Mouse (Mus musculus): Measurements from ENCODE around the gene Cdc7. TPM values are rescaled to one million over a fixed set of nuclear protein-coding genes. Genes with fewer than 3 reads are reported as not detected.
A peak's percentile ranks its signal among the peaks of the same experiment; 100 is the strongest.
"Not testable (repeated sequence)": the region's sequence is repeated elsewhere in the genome, so short reads cannot be mapped to it uniquely, and the experiment has no call there.

Cdc7 gene
- polyA plus RNA-seq, 1 experiment, result 48.7 TPM

GRCm38 (mm10) chr5:106966443-106966842 lies 2.3 kb downstream of the Cdc7 start:
- no peak for TF ChIP-seq CTCF (IDR thresholded peaks at IDR 0.05; ENCODE audit: borderline replicate concordance, extremely low read depth, insufficient read depth, insufficient read length)
- TF ChIP-seq POLR2A (IDR thresholded peaks at IDR 0.05; ENCODE audit: borderline replicate concordance, extremely low read depth, insufficient read depth, insufficient read length, poor library complexity, severe bottlenecking), result no peak
- no peak for DNase-seq (ENCODE audit: low read depth)

DNA sequence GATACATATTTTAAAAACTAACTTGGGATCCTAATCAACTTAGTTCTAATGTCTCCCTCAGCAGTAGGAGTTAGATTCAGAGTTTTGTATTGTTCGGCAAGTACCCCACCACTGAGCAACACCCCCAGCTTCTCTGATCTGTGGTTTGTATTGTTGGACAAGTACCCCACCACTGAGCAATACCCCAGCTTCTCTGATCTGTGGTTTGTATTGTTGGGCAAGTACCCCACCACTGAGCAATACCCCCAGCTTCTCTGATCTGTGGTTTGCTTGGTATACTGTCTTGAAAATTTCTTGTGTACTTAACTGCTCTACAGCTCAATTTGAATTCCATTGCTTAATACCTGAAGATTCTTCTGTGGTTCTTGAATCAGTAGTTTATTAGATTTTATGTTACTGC lies 3.5 kb downstream of the Cdc7 start:
- no peak for DNase-seq (ENCODE audit: low read depth)
- TF ChIP-seq CTCF (IDR thresholded peaks at IDR 0.05; ENCODE audit: borderline replicate concordance, extremely low read depth, insufficient read depth, insufficient read length), result no peak

GRCm38 (mm10) chr5:106973883-106974282 lies 9.8 kb downstream of the Cdc7 start:
- TF ChIP-seq POLR2A (IDR thresholded peaks at IDR 0.05; ENCODE audit: borderline replicate concordance, extremely low read depth, insufficient read depth, insufficient read length, poor library complexity, severe bottlenecking) (no peak), CTCF (IDR thresholded peaks at IDR 0.05; ENCODE audit: borderline replicate concordance, extremely low read depth, insufficient read depth, insufficient read length) (no peak)
- DNase-seq (ENCODE audit: low read depth), result no peak

DNA sequence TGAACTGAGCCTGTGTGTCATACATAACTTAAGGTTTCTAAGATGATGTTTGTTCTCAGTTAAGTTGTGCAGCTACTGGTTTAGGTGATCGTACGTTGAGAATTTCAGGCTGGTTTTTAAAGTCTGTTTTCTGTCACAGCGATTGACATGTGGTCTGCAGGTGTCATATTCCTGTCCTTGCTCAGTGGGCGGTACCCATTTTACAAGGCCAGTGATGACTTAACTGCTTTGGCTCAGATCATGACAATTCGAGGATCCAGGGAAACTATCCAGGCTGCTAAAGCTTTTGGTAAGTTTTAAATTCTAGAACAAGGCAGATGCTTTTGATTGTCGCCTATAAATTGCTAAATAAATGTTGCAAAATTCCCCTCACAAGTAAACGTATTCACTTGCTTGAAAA lies 15.0 kb downstream of the Cdc7 start:
- TF ChIP-seq CTCF (IDR thresholded peaks at IDR 0.05; ENCODE audit: borderline replicate concordance, extremely low read depth, insufficient read depth, insufficient read length) (no peak), POLR2A (IDR thresholded peaks at IDR 0.05; ENCODE audit: borderline replicate concordance, extremely low read depth, insufficient read depth, insufficient read length, poor library complexity, severe bottlenecking) (no peak)
- no peak for DNase-seq (ENCODE audit: low read depth)

DNA sequence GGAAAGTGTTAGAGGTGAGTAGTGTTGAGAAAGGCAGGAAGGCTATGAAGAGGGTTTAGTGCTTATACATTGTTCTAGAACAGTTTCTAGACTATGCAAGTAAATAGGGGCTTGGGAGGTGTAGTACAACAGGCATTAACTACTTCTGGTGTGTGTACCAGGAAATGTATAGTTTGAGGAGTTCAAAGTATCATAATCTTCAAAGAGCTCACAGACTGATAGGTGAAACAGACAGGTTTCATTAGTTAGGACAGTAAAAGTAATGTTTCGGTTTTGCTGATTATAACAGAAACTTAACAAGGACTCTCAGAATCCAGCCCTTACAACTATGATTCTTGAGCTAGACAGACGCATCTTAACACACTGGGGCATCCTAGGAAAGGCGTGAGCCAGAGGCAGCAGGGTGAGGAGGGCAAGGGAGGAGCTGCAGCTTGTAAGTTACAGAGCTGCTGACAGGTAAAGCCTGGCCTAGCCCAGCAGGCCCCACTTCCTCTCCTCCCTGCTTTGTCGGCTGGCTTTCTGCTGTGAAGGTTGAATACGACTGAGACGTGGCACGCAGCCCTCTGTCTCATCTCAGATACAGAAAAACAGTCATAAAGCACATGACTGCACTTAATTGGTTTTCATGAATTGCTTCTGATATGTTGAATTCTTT lies 18.3 kb downstream of the Cdc7 start:
- no peak for DNase-seq (ENCODE audit: low read depth)
- TF ChIP-seq CTCF (IDR thresholded peaks at IDR 0.05; ENCODE audit: borderline replicate concordance, extremely low read depth, insufficient read depth, insufficient read length), result no peak
- TF ChIP-seq POLR2A (IDR thresholded peaks at IDR 0.05; ENCODE audit: borderline replicate concordance, extremely low read depth, insufficient read depth, insufficient read length, poor library complexity, severe bottlenecking), result no peak

- not testable (repeated sequence) for DNase-seq (ENCODE audit: low read depth)
Observed at GRCm38 (mm10) chr5:106984934-106985333, 20.8 kb downstream of the Cdc7 start.

DNA sequence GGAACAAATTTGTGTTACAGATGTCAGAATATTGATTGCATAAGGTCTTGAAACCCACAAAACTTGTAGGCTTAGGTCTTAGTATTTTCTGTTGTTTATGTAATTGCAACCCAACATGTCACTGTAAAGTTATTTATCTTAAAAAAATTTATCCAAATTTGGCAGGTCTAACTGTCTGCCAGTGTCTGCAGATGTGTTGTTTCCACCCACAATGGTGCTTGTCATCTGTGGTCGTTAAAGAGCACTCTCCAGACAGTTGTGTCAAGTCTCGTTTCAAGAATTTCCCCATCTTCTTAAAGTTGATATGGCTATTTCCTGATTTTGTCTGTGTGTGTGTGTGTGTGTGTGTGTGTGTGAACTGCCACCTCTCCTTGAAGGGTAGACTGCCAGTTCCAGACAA lies 21.5 kb downstream of the Cdc7 start:
- TF ChIP-seq POLR2A (IDR thresholded peaks at IDR 0.05; ENCODE audit: borderline replicate concordance, extremely low read depth, insufficient read depth, insufficient read length, poor library complexity, severe bottlenecking) (no peak), CTCF (IDR thresholded peaks at IDR 0.05; ENCODE audit: borderline replicate concordance, extremely low read depth, insufficient read depth, insufficient read length) (no peak)
- DNase-seq (ENCODE audit: low read depth), result no peak

- TF ChIP-seq POLR2A (IDR thresholded peaks at IDR 0.05; ENCODE audit: borderline replicate concordance, extremely low read depth, insufficient read depth, insufficient read length, poor library complexity, severe bottlenecking), result no peak
- no peak for TF ChIP-seq CTCF (IDR thresholded peaks at IDR 0.05; ENCODE audit: borderline replicate concordance, extremely low read depth, insufficient read depth, insufficient read length)
- no peak for DNase-seq (ENCODE audit: low read depth)
Observed at GRCm38 (mm10) chr5:106989181-106989580, 25.1 kb downstream of the Cdc7 start.

- DNase-seq (ENCODE audit: low read depth), result no peak
- no peak for TF ChIP-seq CTCF (IDR thresholded peaks at IDR 0.05; ENCODE audit: borderline replicate concordance, extremely low read depth, insufficient read depth, insufficient read length)
- TF ChIP-seq POLR2A (IDR thresholded peaks at IDR 0.05; ENCODE audit: borderline replicate concordance, extremely low read depth, insufficient read depth, insufficient read length, poor library complexity, severe bottlenecking), result no peak
Observed at GRCm38 (mm10) chr5:106989786-106990185, 25.7 kb downstream of the Cdc7 start.

GRCm38 (mm10) chr5:106990639-106991299 lies 26.6 kb downstream of the Cdc7 start:
- DNase-seq (ENCODE audit: low read depth), result peak; percentile 79
- TF ChIP-seq CTCF (IDR thresholded peaks at IDR 0.05; ENCODE audit: borderline replicate concordance, extremely low read depth, insufficient read depth, insufficient read length), result peak; percentile 81
- no peak for TF ChIP-seq POLR2A (IDR thresholded peaks at IDR 0.05; ENCODE audit: borderline replicate concordance, extremely low read depth, insufficient read depth, insufficient read length, poor library complexity, severe bottlenecking)

DNA sequence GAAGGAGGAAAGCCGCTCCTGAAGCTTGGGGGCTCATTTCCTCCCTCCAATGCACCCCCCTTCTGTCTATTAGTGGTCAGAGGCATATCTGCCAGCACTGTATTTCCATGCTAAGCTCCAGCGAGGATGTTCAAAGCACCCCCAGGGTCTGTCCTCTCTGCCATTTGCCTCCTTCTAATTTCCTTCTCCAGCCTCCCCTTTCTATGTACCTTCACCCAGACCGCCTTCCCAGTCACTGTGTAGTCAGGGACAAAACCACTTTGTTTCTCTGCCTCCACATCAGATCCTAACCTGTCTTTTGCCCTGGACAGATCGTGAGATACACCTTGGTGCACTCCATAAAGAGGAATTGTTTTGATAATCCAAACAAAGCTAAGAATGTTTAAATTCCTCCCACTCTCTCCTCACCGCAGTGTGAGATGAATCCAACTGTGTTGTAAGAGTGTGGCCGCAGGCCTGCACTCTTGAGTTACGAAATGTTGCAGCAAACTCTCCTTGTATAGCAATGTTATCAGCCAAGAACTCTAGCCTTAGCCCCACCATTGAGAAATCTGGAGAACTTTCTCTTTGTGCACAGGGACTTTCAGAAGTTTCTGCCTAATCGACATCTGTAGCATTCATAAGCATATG lies 27.3 kb downstream of the Cdc7 start:
- no peak for TF ChIP-seq CTCF (IDR thresholded peaks at IDR 0.05; ENCODE audit: borderline replicate concordance, extremely low read depth, insufficient read depth, insufficient read length)
- no peak for TF ChIP-seq POLR2A (IDR thresholded peaks at IDR 0.05; ENCODE audit: borderline replicate concordance, extremely low read depth, insufficient read depth, insufficient read length, poor library complexity, severe bottlenecking)

GRCm38 (mm10) chr5:106994716-106995115 lies 30.6 kb downstream of the Cdc7 start:
- no peak for TF ChIP-seq POLR2A (IDR thresholded peaks at IDR 0.05; ENCODE audit: borderline replicate concordance, extremely low read depth, insufficient read depth, insufficient read length, poor library complexity, severe bottlenecking)
- no peak for TF ChIP-seq CTCF (IDR thresholded peaks at IDR 0.05; ENCODE audit: borderline replicate concordance, extremely low read depth, insufficient read depth, insufficient read length)
- no peak for DNase-seq (ENCODE audit: low read depth)

More for the DNA sequence above, 27.3 kb downstream of the Cdc7 start:
- DNase-seq (ENCODE audit: low read depth), result no peak

Data from brain, embryonic 14.5 days (tissue).